Mouse (Mus musculus) heart, embryonic 10.5 days (tissue): Measurements from ENCODE around the gene Dnm2. TPM values are rescaled to one million over a fixed set of nuclear protein-coding genes. Genes with fewer than 3 reads are reported as not detected.
"Not testable (repeated sequence)": the region's sequence is repeated elsewhere in the genome, so short reads cannot be mapped to it uniquely, and the experiment has no call there.

ENCODE experiments used
- DNase-seq: peaks from one replicate; pipeline ENCODE4 v3.0.0-alpha.2; 2017; ENCODE audit warnings: low spot score
- H3K27ac ChIP-seq: fragments of 300-500 bp; sonication (generic); 2 replicates; pipeline ENCODE4 v1.5.1; 2016; ENCODE audit warnings: mild to moderate bottlenecking
- H3K27me3 ChIP-seq: fragments of 300-500 bp; sonication (generic); 2 replicates; pipeline ENCODE4 v1.6.1; 2016; ENCODE audit warnings: mild to moderate bottlenecking; ENCODE audit not compliant: poor library complexity, insufficient read depth, severe bottlenecking
- H3K36me3 ChIP-seq: fragments of 300-500 bp; sonication (generic); 2 replicates; pipeline ENCODE4 v1.6.1; 2016; ENCODE audit warnings: mild to moderate bottlenecking, moderate library complexity
- H3K4me1 ChIP-seq: fragments of 300-500 bp; sonication (generic); 2 replicates; pipeline ENCODE4 v1.6.1; 2016; ENCODE audit warnings: mild to moderate bottlenecking
- H3K4me3 ChIP-seq: fragments of 300-500 bp; sonication (generic); 2 replicates; pipeline ENCODE4 v1.5.1; 2016; ENCODE audit warnings: mild to moderate bottlenecking, moderate library complexity
- H3K9me3 ChIP-seq: fragments of 300-500 bp; sonication (generic); 2 replicates; pipeline ENCODE4 v1.6.1; 2016; ENCODE audit warnings: mild to moderate bottlenecking, moderate library complexity
- WGBS: fragments of 180-500 bp; shearing (Covaris S2); methylation state at CpG from one replicate; pipeline ENCODE4 v1.1.7; 2016; 5-methylcytosine and 5-hydroxymethylcytosine counted together
- polyA plus RNA-seq: library from polyadenylated mRNA; unstranded; fragments of >200 nt; fragmentation: Nextera tagmentation; extraction: Ambion mirVana; gene quantifications from 2 replicates; pipeline ENCODE4 v1.2.1, GENCODE M21; 2016

Gene Dnm2
- polyA plus RNA-seq, 1 experiment from 2014 or later, result 81.6 TPM

DNA sequence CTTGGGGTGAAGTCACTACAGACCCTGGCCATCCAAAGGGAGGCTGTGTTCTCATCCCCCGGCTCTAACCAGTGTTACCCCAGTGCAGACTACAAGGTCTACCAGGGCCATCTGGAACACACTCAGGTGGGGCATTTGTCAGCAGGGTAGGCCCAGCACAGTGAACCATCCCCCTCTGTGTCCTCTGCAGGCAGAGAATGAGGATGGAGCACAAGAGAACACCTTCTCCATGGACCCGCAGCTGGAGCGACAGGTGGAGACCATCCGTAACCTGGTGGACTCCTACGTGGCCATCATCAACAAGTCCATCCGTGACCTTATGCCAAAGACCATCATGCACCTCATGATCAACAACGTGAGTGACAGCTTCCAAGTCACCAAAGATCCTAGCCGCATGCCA lies 78.6 kb downstream of the Dnm2 start:
- 94% methylated on average over 8 of the region's 8 CpGs for WGBS
- Histone ChIP-seq H3K4me1 (no peaks in the 10 kb centered on the region), H3K27me3 (no peaks in the 10 kb centered on the region), H3K9me3 (no peaks in the 10 kb centered on the region), H3K36me3 (peaks cover 78% of the 10 kb centered on the region), H3K27ac (no peak overlapping the region), H3K4me3 (no peak overlapping the region)
- DNase-seq, result no peak

DNA sequence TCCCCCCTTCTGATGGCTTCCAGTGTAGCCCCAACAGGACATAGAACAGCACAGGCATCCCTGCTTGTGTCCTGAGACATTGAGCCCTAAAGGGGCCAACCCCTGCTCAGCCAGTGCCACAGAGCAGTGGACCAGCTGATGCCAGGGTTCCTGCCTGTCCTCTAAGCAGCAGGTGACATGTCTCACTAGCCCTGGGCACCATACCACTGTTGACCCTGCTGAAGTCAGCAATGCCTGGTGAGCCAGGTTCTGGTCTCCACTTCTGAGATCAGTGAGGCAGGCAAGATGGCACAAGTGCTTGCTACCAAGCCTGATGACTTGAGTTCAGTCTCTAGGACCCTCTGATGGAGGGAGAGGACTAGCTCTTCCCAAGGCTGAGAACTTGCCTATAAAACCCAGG lies 81.1 kb downstream of the Dnm2 start:
- Histone ChIP-seq H3K36me3 (peaks cover 68% of the 10 kb centered on the region), H3K4me1 (peaks cover 11% of the 10 kb centered on the region), H3K9me3 (no peaks in the 10 kb centered on the region), H3K27me3 (no peaks in the 10 kb centered on the region), H3K27ac (no peak overlapping the region), H3K4me3 (no peak overlapping the region)
- no peak for DNase-seq

DNA sequence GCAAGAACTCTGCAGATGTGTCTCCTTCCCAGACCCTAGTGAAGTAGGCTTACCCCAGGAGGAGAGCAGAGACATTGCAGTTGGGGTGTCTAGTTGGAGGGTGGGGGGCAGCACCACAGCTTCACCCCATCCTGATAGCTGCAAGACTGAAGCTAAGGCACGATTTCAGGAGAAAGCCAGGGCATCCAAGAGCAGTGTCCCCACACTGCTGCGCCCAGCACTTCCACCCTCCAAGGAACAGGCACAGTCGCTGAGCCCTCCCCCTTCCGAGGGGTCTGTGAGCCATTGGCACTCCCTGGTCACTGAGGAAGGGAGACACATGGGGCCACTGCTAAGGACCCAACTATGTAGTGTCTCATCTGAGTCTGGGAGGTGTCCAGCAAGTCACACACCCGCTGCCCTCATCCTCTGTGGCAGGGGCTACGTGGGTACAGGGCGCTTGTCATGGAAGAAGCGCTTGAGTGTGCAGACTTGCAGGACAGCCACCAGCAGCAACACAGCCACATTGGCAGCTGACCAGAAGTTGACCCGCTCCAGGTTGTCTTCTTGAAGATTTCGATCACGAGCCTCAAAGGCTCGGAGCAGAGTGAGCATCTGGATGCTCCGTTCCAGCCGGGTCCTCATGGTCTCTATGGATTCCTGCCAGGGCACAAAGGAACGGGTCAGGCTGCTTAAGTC lies 83.2 kb downstream of the Dnm2 start:
- Histone ChIP-seq H3K27me3 (no peaks in the 10 kb centered on the region), H3K9me3 (no peaks in the 10 kb centered on the region), H3K27ac (no peak overlapping the region), H3K4me1 (peaks cover 16% of the 10 kb centered on the region), H3K4me3 (no peak overlapping the region), H3K36me3 (peaks cover 64% of the 10 kb centered on the region)
- DNase-seq, result no peak
- 91% methylated on average over 15 of the region's 15 CpGs for WGBS

DNA sequence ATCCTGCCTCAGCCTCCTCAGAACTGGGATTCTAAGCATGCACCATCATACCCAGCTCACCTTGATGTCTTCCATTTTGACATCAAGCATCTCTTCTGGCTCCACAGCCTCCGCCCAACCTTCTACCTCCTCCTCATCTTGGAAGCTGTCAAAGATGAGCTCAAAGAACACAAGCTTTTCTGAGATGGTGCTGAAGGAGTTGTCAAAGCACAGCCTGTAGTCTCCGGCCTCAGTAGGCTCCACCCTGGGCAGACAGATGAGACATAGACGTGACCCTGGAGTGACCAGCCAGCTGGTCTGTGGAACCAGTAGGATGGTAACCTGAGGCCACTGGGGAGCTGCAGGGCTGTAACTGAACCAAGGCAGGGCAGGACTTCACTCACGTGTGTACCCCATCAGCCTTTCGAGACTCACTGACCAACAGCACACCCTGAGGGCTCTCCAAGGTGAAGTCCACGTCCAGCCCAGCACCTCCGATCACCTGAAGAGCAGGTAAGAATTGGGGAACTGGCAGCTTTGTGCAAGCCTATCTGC lies 84.2 kb downstream of the Dnm2 start:
- 71% methylated on average over 7 of the region's 7 CpGs for WGBS
- Histone ChIP-seq H3K9me3 (no peaks in the 10 kb centered on the region), H3K4me3 (peak overlapping the region; percentile 81), H3K27ac (peak overlapping the region; percentile 24), H3K27me3 (no peaks in the 10 kb centered on the region), H3K36me3 (peaks cover 53% of the 10 kb centered on the region), H3K4me1 (peaks cover 16% of the 10 kb centered on the region)
- DNase-seq, result no peak

DNA sequence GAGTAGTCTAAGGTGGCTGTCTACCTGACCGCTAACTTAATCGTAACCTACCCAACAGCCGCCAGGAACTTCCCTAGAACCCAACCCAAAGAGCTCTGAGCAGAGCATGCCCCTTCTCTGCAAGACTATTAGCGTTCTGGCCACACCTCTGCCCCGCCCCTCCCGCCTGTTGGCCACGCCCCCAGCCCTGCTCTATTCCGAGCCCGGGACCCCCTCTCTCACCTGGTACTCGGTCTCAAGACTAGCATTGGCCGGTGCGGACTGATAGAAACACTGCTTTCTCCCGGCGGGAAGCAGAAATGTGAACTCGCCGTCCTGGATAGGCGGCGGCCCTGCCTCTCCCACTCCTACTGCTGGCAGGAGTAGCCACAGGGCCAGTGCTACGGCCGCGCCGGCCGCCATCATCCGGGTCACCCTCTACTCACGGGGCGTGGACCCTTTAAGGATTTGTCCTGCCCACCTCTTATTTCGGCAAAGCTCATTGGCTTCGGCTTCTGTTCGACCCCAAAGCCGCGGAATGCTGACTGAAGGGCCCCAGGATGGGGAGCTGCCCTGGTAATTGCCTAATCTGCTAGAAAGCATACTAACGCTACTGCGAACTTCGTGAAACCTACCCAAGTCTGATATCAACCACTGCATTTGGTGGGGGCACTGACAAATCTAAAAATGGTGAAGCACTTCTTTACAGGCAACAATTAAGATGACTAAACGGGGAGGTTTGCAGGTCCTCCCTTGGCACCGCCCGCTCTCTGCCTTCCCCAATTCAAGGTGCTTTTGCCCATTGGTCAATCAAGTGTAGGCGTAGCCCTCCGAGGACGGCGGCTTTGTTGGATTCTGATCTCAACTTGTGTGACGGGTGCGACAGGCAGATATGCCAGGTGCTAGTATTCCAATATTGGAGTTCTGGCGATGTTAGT lies 85.3 kb downstream of the Dnm2 start, which contains the start of gene Tmed1:
TSS of gene Tmed1 (minus strand) at position 481 of the 917 bp plus-strand sequence.
- DNase-seq, result peak; percentile 98
- Histone ChIP-seq H3K27me3 (no peaks in the 10 kb centered on the region), H3K4me1 (peaks cover 16% of the 10 kb centered on the region), H3K27ac (peak within 1 kb of the TSS; percentile 94), H3K36me3 (peaks cover 42% of the 10 kb centered on the region), H3K4me3 (peak within 1 kb of the TSS; percentile 81), H3K9me3 (no peaks in the 10 kb centered on the region)
- WGBS, result under 1% methylated on average over 44 of the region's 44 CpGs

DNA sequence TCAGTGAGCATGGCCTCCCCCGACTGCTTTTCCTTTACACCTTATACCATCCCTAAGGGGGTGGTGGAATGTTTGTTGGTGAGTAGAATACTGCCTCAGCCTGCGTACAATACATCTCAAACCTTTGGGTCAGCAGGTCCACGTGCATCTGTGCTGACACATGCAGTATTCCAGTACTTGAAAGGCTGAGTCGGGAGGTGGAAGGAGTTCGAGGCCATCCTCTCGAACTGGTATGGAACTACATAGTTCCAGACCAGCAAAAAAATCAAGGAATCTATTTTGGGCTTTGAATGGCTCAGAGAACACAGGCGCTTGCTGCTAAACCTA lies 85.9 kb downstream of the Dnm2 start:
- no peaks in the 10 kb centered on the region for H3K9me3 ChIP-seq
- H3K36me3 ChIP-seq, result peaks cover 36% of the 10 kb centered on the region
- H3K4me3 ChIP-seq, result peak overlapping the region; percentile 81
- WGBS, result 4% methylated on average over 7 of the region's 7 CpGs
- H3K27ac ChIP-seq, result peak overlapping the region; percentile 94
- no peak for DNase-seq
- H3K27me3 ChIP-seq, result no peaks in the 10 kb centered on the region
- peaks cover 16% of the 10 kb centered on the region for H3K4me1 ChIP-seq

DNA sequence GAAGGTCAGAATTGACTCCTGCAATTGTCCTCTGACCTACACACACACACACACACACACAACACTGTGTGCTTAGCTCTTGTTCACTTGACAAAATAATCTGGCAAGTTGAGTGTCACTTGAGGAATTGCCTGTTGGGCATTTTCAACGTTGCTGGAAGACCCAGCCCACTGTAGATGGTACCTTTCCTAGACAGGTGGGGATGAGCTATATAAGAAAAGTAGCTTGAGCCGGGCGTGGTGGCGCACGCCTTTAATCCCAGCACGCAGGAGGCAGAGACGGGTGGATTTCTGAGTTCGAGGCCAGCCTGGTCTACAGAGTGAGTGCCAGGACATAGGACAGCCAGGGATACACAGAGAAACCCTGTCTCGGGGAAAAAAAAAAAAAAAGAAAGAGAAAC lies 86.3 kb downstream of the Dnm2 start:
- Histone ChIP-seq H3K36me3 (peaks cover 32% of the 10 kb centered on the region), H3K4me3 (peak overlapping the region; percentile 81), H3K27me3 (no peaks in the 10 kb centered on the region), H3K9me3 (no peaks in the 10 kb centered on the region), H3K4me1 (peaks cover 16% of the 10 kb centered on the region), H3K27ac (peak overlapping the region; percentile 94)
- 76% methylated on average over 9 of the region's 9 CpGs for WGBS
- no peak for DNase-seq

DNA sequence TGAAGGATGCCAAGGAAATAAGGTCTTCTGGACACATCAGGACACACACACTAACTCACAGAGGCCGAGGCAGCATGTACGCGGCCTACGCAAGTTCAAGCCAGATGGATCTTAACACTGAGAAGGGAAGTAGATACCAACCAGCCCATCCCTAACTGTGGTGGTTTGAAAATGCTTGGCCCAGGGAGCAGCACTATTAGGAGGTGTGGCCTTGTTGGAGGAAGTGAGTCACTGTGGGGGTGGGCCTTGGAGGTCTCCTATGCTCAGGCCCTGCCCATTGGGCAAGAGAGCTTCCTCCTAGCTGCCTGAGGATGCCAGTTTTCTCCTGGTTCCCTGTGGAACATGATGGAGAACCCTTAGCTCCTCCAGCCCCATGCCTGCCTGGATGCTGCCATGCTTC lies 88.8 kb downstream of the Dnm2 start:
- Histone ChIP-seq H3K27me3 (no peaks in the 10 kb centered on the region), H3K4me3 (no peak overlapping the region), H3K27ac (no peak overlapping the region), H3K36me3 (peaks cover 8% of the 10 kb centered on the region), H3K9me3 (no peaks in the 10 kb centered on the region), H3K4me1 (peaks cover 16% of the 10 kb centered on the region)
- WGBS, result 97% methylated on average over 4 of the region's 4 CpGs
- no peak for DNase-seq

DNA sequence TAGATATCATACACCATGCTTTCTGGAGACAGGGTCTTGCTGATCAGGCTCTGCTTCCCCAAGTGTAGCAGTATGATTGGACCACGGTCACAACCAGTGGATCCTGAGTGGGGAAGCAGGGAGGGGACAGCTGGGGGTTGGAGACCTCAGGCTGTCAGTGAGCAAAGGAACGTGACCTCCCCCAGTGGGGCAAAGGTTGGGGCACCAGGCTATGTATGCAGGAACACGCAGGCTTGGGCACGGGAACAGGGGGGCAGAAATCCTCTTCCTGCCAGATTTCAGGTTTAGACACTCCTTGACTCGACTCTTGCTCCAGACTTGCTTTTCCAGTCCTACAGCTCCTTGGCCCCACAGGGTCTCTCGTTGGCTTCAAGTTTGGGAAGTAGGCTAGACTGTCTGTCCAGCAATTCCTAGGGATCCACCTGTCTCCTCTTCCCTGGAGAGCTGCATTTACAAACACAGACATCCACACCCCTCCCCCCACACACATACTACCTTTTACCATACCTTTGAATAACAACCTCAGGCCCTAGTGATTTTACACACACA lies 93.3 kb downstream of the Dnm2 start:
- 81% methylated on average over 6 of the region's 6 CpGs for WGBS
- no peak overlapping the region for H3K4me3 ChIP-seq
- no peak for DNase-seq
- H3K4me1 ChIP-seq, result no peaks in the 10 kb centered on the region
- H3K27ac ChIP-seq, result no peak overlapping the region
- no peaks in the 10 kb centered on the region for H3K9me3 ChIP-seq
- no peaks in the 10 kb centered on the region for H3K36me3 ChIP-seq
- no peaks in the 10 kb centered on the region for H3K27me3 ChIP-seq

DNA sequence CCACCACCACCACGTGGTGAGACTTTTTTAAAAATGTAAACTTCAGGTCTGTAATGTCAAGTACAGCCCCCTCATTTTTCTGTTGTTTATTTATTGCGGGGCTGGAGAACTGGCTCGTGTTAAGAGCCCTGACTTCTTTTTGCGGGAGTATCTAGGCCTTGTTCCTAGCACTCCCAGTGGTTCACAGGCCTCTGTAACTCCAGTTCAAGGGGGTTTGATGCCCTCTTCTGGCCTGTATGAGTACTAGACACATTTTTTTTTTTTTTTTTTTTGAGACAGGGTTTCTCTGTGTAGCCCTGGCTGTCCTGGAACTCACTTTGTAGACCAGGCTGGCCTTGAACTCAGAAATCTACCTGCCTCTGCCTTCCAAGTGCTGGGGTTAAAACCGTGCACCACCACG lies 94.0 kb downstream of the Dnm2 start:
- 77% methylated on average over 6 of the region's 6 CpGs for WGBS
- H3K9me3 ChIP-seq, H3K27ac ChIP-seq, DNase-seq, H3K36me3 ChIP-seq, H3K4me3 ChIP-seq, H3K4me1 ChIP-seq, H3K27me3 ChIP-seq: not testable (repeated sequence)

DNA sequence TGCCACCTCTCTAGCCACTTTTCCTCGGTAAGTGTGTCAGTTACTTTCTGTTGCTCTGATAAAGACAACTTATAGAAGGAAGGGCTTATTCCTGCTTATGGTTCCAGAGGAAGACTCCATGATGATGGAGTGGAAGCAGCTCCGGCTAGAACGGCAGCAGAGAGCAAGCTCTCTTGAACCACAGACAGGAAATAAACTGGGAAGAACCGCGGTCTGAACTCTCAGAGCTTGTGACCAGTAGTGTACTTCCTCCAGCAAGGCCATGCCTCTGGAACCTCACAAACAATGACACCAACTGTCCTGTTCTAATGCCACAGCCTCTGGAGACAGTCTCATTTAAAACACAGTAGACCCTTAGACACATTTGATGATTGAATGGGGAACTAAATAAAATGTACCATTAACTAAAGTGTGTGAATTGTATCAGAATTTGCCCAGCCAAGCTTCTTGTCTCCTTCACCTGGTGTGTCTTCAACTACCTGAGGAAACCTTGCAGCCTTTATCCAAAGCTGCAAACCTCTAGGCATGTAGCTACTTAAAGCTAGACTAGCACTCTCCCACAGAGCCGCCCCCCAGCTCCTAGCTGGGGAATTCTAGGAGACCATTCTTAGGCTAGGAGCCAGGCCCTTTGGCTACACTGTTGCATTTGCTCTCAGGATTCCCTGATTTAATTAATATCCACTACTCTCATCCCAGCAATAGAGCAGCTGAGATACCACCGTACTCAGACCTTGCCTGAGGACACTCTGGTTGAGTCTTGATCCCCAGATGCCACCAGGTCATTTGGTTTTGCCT lies 100.6 kb downstream of the Dnm2 start:
- DNase-seq, result no peak
- H3K27ac ChIP-seq, result no peak overlapping the region
- no peaks in the 10 kb centered on the region for H3K9me3 ChIP-seq
- WGBS, result 76% methylated on average over 7 of the region's 7 CpGs
- no peaks in the 10 kb centered on the region for H3K36me3 ChIP-seq
- H3K4me1 ChIP-seq, result peaks cover 8% of the 10 kb centered on the region
- no peak overlapping the region for H3K4me3 ChIP-seq
- H3K27me3 ChIP-seq, result no peaks in the 10 kb centered on the region

DNA sequence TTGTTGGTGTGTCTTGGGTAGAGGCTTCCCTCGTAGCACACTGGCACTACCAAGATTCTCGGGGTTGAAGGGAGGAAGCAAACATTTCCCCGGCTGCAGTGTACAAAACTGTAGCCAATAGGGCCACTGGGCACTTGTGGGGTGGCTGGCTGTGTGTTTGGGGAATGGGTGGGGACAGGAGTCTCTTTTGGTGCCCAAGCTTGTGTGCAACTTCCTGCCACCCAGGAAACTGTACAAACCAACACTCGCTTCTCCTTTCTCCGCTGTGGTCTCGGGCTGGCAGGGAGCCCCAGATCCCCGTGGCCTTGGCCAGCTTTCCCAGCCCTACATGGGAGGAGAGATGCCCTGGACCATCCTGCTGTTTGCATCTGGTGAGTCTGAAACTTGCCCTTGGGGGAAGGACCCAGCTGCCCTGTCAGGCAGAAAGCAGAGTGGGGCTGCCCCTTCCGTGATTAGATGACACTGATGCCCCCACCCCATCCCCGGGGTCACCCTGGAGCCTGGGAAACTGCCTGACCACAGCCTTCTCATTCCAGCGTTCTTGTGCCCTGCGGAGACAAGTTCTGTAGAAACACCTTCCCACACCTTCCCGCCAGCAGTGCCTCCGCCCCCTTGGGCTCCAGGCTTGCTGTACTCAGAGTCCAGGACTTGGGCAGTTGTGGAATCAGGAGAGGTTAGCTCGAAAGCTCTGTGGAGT lies 101.4 kb downstream of the Dnm2 start, which contains the start of gene AB124611:
TSS of gene AB124611 (plus strand) at position 240 of the 697 bp plus-strand sequence.
- no peak for DNase-seq
- H3K27me3 ChIP-seq, result no peaks in the 10 kb centered on the region
- no peaks in the 10 kb centered on the region for H3K36me3 ChIP-seq
- 61% methylated on average over 14 of the region's 14 CpGs for WGBS
- peak within 1 kb of the TSS; percentile 29; the same call in 1 of the 2 replicates for H3K27ac ChIP-seq
- H3K4me1 ChIP-seq, result peaks cover 8% of the 10 kb centered on the region
- H3K4me3 ChIP-seq, result no peak within 1 kb of the TSS
- H3K9me3 ChIP-seq, result no peaks in the 10 kb centered on the region
